Mouse (Mus musculus): Measurements from ENCODE around the gene Ripk3. TPM values are rescaled to one million over a fixed set of nuclear protein-coding genes. Genes with fewer than 3 reads are reported as not detected.

The Ripk3 gene
- polyA plus RNA-seq, 1 experiment, result 38.8 TPM

DNA sequence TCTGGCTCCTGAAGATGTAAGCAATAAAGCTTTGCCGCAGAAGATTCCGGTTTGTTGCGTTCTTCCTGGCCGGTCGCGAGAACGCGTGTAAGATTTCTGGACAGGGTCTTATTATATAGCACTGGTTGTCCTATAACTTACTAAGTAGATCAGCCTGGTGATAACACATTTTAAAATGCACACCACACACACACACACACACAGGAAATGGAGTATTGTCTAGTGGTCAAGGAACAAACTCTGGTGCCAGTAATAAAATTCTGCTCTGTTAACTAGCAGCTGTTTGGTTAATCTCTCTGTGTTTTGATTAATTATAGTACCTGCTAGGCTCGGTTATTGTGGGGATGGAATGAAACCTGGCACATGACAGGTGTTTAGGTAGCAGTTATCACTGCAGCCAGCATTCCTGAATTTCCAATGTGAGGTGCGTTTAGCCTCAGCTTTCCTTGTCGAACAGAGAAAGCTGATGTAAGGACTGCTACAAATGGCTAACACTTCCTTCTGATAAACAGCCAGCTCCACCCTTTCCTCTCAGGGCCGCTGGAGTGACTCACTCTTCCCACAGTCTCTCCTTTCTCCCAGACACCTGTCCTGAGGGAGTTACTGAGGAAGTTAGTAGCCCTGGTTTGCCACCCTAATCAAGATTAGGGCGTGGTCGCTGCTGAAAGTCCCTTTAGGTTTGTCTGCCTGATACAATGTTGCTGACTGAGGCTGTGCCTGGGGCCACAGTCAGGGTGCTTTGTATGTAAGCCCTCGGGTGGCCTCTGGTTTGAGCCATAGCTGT is 6.9 kb upstream of the Ripk3 start:
- H3K27ac ChIP-seq (ENCODE audit: insufficient read depth, low read length), result no peak overlapping the region
- no peaks in the 10 kb centered on the region for H3K36me3 ChIP-seq (ENCODE audit: control insufficient read depth, insufficient read depth, low read length)
- WGBS, result 68% methylated on average over 15 of the region's 15 CpGs
- TF ChIP-seq POLR2A (IDR thresholded peaks at IDR 0.05; ENCODE audit: low read depth, low read length) (no peak), CTCF (IDR thresholded peaks at IDR 0.05; ENCODE audit: extremely low read depth, insufficient read depth, insufficient read length, insufficient replicate concordance) (no peak)
- no peaks in the 10 kb centered on the region for H3K4me1 ChIP-seq (ENCODE audit: control insufficient read depth, insufficient read depth, insufficient read length)
- H3K4me3 ChIP-seq (ENCODE audit: extremely low read depth, insufficient read depth, insufficient read length), result no peak overlapping the region
- DNase-seq (ENCODE audit: low read depth in 1 of 2, low spot score in 2 of 2), result no peak
- H3K27me3 ChIP-seq (ENCODE audit: control insufficient read depth, insufficient read depth, low read length), result no peaks in the 10 kb centered on the region

DNA sequence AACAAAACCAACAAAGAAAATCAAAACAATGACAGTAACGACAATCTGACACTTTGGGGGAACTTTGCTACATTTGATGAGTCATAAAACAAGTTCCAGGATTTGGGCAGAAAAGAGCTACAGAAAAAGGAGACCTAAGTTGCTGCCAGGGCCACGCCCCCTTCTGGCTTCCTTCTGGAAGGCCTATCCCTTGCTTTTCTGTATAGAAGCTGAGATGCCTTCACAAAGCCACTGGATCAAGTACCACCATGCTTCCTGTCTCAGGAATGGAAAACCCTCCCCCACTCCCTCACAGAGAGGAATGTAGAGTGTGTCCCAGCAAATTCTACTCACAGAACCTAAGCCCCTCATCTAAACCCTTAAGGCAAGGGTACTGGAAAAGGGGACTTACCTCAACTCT is 5.3 kb upstream of the Ripk3 start:
- Histone ChIP-seq H3K36me3 (ENCODE audit: control insufficient read depth, insufficient read depth, low read length) (no peaks in the 10 kb centered on the region), H3K27ac (ENCODE audit: insufficient read depth, low read length) (no peak overlapping the region), H3K4me1 (ENCODE audit: control insufficient read depth, insufficient read depth, insufficient read length) (no peaks in the 10 kb centered on the region), H3K4me3 (ENCODE audit: extremely low read depth, insufficient read depth, insufficient read length) (no peak overlapping the region), H3K27me3 (ENCODE audit: control insufficient read depth, insufficient read depth, low read length) (no peaks in the 10 kb centered on the region)
- 69% methylated on average over 2 of the region's 2 CpGs for WGBS
- TF ChIP-seq POLR2A (IDR thresholded peaks at IDR 0.05; ENCODE audit: low read depth, low read length) (no peak), CTCF (IDR thresholded peaks at IDR 0.05; ENCODE audit: extremely low read depth, insufficient read depth, insufficient read length, insufficient replicate concordance) (no peak)
- DNase-seq (ENCODE audit: low read depth in 1 of 2, low spot score in 2 of 2), result no peak

DNA sequence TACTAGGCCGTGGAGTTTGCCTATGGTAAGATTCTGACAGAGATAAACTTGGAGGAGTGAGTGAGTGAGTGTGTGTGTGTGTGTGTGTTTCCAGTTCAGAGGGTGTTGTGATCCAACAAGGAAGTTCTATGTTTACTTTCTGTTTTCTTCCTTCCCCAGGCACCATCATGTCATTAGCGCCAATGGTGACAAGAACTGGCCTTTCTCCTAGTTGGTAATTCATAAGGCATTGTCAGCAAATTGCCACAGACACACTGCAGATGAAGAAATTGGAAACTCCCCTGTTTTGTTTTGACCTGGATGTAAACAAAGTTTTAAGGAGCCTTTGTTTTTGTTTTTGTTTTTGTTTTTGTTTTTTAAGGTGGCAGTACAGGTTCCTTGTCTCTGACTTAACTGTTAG is 4.8 kb upstream of the Ripk3 start:
- Histone ChIP-seq H3K27ac (ENCODE audit: insufficient read depth, low read length) (no peak overlapping the region), H3K4me3 (ENCODE audit: extremely low read depth, insufficient read depth, insufficient read length) (no peak overlapping the region), H3K4me1 (ENCODE audit: control insufficient read depth, insufficient read depth, insufficient read length) (no peaks in the 10 kb centered on the region), H3K27me3 (ENCODE audit: control insufficient read depth, insufficient read depth, low read length) (no peaks in the 10 kb centered on the region), H3K36me3 (ENCODE audit: control insufficient read depth, insufficient read depth, low read length) (no peaks in the 10 kb centered on the region)
- WGBS, result 68% methylated on average over 2 of the region's 2 CpGs
- no peak for TF ChIP-seq CTCF (IDR thresholded peaks at IDR 0.05; ENCODE audit: extremely low read depth, insufficient read depth, insufficient read length, insufficient replicate concordance)
- TF ChIP-seq POLR2A (IDR thresholded peaks at IDR 0.05; ENCODE audit: low read depth, low read length), result no peak
- DNase-seq (ENCODE audit: low read depth in 1 of 2, low spot score in 2 of 2), result no peak

DNA sequence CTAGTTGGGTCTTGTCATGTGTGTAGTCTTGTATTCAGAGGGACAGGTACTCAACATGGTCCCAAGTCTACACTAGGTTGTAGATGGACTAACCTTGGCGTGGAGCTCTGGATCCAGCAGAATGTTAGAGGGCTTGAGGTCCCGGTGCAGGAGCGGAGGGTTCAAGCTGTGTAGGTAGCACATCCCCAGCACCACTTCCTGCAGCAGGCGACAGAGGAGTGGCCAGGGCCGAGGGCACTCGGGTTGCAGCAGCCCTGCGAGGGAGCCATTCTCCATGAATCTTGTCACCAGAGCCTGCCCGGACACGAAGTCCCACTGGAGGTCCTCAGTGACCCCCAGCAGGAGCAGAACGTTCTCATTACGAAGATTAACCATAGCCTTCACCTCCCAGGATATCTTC is 934 bp downstream of the Ripk3 start:
- 50% methylated on average over 11 of the region's 11 CpGs for WGBS
- Histone ChIP-seq H3K4me1 (ENCODE audit: control insufficient read depth, insufficient read depth, insufficient read length) (peaks cover 5% of the 10 kb centered on the region; the same call in 1 of the 2 replicates), H3K4me3 (ENCODE audit: extremely low read depth, insufficient read depth, insufficient read length) (peak overlapping the region; percentile 64; the same call in 1 of the 2 replicates)

DNA sequence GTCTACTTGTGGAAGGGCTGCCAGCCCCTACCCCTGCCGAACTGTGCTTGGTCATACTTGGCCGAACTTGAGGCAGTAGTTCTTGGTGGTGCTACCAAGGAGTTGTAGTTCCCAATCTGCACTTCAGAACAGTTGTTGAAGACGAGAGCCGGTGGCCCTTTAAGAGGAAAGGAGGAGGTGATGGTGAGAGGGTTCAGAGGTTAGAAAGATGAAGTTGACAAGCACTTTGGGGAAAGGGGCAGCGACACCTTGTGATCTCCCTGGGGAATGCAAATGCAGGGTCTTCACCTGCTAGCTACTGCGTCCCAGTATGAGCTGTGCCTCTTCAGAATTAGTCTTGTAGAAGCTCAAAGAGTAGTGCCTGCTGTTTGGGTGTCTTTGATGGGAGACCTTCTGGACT is 3.5 kb downstream of the Ripk3 start:
- Histone ChIP-seq H3K36me3 (ENCODE audit: control insufficient read depth, insufficient read depth, low read length) (peaks cover 2% of the 10 kb centered on the region), H3K27me3 (ENCODE audit: control insufficient read depth, insufficient read depth, low read length) (no peaks in the 10 kb centered on the region), H3K4me3 (ENCODE audit: extremely low read depth, insufficient read depth, insufficient read length) (no peak overlapping the region), H3K4me1 (ENCODE audit: control insufficient read depth, insufficient read depth, insufficient read length) (peaks cover 5% of the 10 kb centered on the region; the same call in 1 of the 2 replicates), H3K27ac (ENCODE audit: insufficient read depth, low read length) (no peak overlapping the region)
- no peak for TF ChIP-seq POLR2A (IDR thresholded peaks at IDR 0.05; ENCODE audit: low read depth, low read length)
- TF ChIP-seq CTCF (IDR thresholded peaks at IDR 0.05; ENCODE audit: extremely low read depth, insufficient read depth, insufficient read length, insufficient replicate concordance), result no peak
- no peak for DNase-seq (ENCODE audit: low read depth in 1 of 2, low spot score in 2 of 2)
- WGBS, result 76% methylated on average over 6 of the region's 6 CpGs

More for the DNA sequence above, 934 bp downstream of the Ripk3 start:
- H3K36me3 ChIP-seq (ENCODE audit: control insufficient read depth, insufficient read depth, low read length), result peaks cover 2% of the 10 kb centered on the region
- no peaks in the 10 kb centered on the region for H3K27me3 ChIP-seq (ENCODE audit: control insufficient read depth, insufficient read depth, low read length)
- DNase-seq (ENCODE audit: low read depth in 1 of 2, low spot score in 2 of 2), result no peak
- TF ChIP-seq CTCF (IDR thresholded peaks at IDR 0.05; ENCODE audit: extremely low read depth, insufficient read depth, insufficient read length, insufficient replicate concordance), result no peak
- TF ChIP-seq POLR2A (IDR thresholded peaks at IDR 0.05; ENCODE audit: low read depth, low read length), result no peak
- H3K27ac ChIP-seq (ENCODE audit: insufficient read depth, low read length), result no peak overlapping the region

DNA sequence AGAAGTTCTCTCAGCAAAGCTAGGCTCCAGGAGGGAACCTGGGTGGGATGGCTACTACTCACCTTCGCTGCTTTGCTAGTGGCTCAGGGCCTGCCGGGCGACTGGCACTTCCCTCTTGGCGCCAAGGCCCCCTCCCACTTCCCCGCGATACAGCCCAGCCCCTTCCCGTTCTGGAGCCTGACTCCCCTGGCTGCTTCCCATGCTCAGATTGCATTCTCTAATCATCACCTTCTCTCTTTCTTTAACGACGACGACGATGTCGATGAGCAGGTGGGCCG is 4.8 kb downstream of the Ripk3 start, which contains the start of gene Adcy4:
Gene Adcy4, minus strand, starts transcription at position 138 of the 278 bp plus-strand sequence.
- H3K27ac ChIP-seq (ENCODE audit: insufficient read depth, low read length), result peak within 1 kb of the TSS; percentile 23; the same call in 1 of the 2 replicates
- peaks cover 2% of the 10 kb centered on the region for H3K36me3 ChIP-seq (ENCODE audit: control insufficient read depth, insufficient read depth, low read length)
- peaks cover 5% of the 10 kb centered on the region; the same call in 1 of the 2 replicates for H3K4me1 ChIP-seq (ENCODE audit: control insufficient read depth, insufficient read depth, insufficient read length)
- H3K4me3 ChIP-seq (ENCODE audit: extremely low read depth, insufficient read depth, insufficient read length), result peak within 1 kb of the TSS; percentile 20; the same call in 1 of the 2 replicates
- WGBS, result 61% methylated on average over 13 of the region's 13 CpGs
- DNase-seq (ENCODE audit: low read depth in 1 of 2, low spot score in 2 of 2), result no peak
- H3K27me3 ChIP-seq (ENCODE audit: control insufficient read depth, insufficient read depth, low read length), result no peaks in the 10 kb centered on the region
- TF ChIP-seq POLR2A (IDR thresholded peaks at IDR 0.05; ENCODE audit: low read depth, low read length) (no peak), CTCF (IDR thresholded peaks at IDR 0.05; ENCODE audit: extremely low read depth, insufficient read depth, insufficient read length, insufficient replicate concordance) (no peak)

All from spleen, adult 2 months (tissue).